Mouse (Mus musculus): ENCODE data around the gene Det1. TPM values are rescaled to one million over a fixed set of nuclear protein-coding genes. Genes with fewer than 3 reads are reported as not detected.
A peak's percentile ranks its signal among the peaks of the same experiment; 100 is the strongest.

Gene Det1
- polyA plus RNA-seq, 1 experiment = 0.20 TPM

- Histone ChIP-seq H3K36me3 (ENCODE audit: control insufficient read depth) (peaks cover 68% of the 10 kb centered on the region), H3K27me3 (ENCODE audit: control insufficient read depth) (no peaks in the 10 kb centered on the region)
Measured at GRCm38 (mm10) chr7:78826682-78827385, 20.2 kb downstream of the Det1 start.

GRCm38 (mm10) chr7:78818336-78818735, 28.7 kb downstream of the Det1 start:
- Histone ChIP-seq H3K4me1 (ENCODE audit: control insufficient read depth) (peaks cover 9% of the 10 kb centered on the region), H3K27me3 (ENCODE audit: control insufficient read depth) (no peaks in the 10 kb centered on the region), H3K36me3 (ENCODE audit: control insufficient read depth) (peaks cover 10% of the 10 kb centered on the region), H3K4me3 (replicated peaks) (no peak overlapping the region), H3K9me3 (ENCODE audit: control insufficient read depth, low read length) (no peaks in the 10 kb centered on the region)
- TF ChIP-seq GATA1 (IDR thresholded peaks at IDR 0.05; ENCODE audit: low read length) (no peak), TAL1 (IDR thresholded peaks at IDR 0.05; ENCODE audit: low read length) (no peak)

More at GRCm38 (mm10) chr7:78826682-78827385, 20.2 kb downstream of the Det1 start:
- no peak overlapping the region for H3K4me3 ChIP-seq (replicated peaks)
- no peaks in the 10 kb centered on the region for H3K9me3 ChIP-seq (ENCODE audit: control insufficient read depth, low read length)
- no peaks in the 10 kb centered on the region for H3K4me1 ChIP-seq (ENCODE audit: control insufficient read depth)
- TF ChIP-seq GATA1 (IDR thresholded peaks at IDR 0.05; ENCODE audit: low read length) (no peak), TAL1 (IDR thresholded peaks at IDR 0.05; ENCODE audit: low read length) (no peak)

GRCm38 (mm10) chr7:78814766-78815165, 32.3 kb downstream of the Det1 start:
- H3K9me3 ChIP-seq (ENCODE audit: control insufficient read depth, low read length) = no peaks in the 10 kb centered on the region
- H3K4me3 ChIP-seq (replicated peaks) = no peak overlapping the region
- H3K4me1 ChIP-seq (ENCODE audit: control insufficient read depth) = peaks cover 9% of the 10 kb centered on the region
- no peaks in the 10 kb centered on the region for H3K36me3 ChIP-seq (ENCODE audit: control insufficient read depth)
- TF ChIP-seq GATA1 (IDR thresholded peaks at IDR 0.05; ENCODE audit: low read length) = no peak
- TF ChIP-seq TAL1 (IDR thresholded peaks at IDR 0.05; ENCODE audit: low read length) = no peak
- no peaks in the 10 kb centered on the region for H3K27me3 ChIP-seq (ENCODE audit: control insufficient read depth)

- Histone ChIP-seq H3K9me3 (ENCODE audit: control insufficient read depth, low read length) (no peaks in the 10 kb centered on the region), H3K36me3 (ENCODE audit: control insufficient read depth) (no peaks in the 10 kb centered on the region), H3K4me1 (ENCODE audit: control insufficient read depth) (peaks cover 12% of the 10 kb centered on the region), H3K4me3 (replicated peaks) (no peak overlapping the region), H3K27me3 (ENCODE audit: control insufficient read depth) (no peaks in the 10 kb centered on the region)
- no peak for TF ChIP-seq TAL1 (IDR thresholded peaks at IDR 0.05; ENCODE audit: low read length)
- TF ChIP-seq GATA1 (IDR thresholded peaks at IDR 0.05; ENCODE audit: low read length) = no peak
Measured at GRCm38 (mm10) chr7:78813791-78814190, 33.3 kb downstream of the Det1 start.

GRCm38 (mm10) chr7:78807192-78807591, 39.9 kb downstream of the Det1 start:
- Histone ChIP-seq H3K36me3 (ENCODE audit: control insufficient read depth) (no peaks in the 10 kb centered on the region), H3K4me1 (ENCODE audit: control insufficient read depth) (peaks cover 15% of the 10 kb centered on the region)
- TF ChIP-seq TAL1 (IDR thresholded peaks at IDR 0.05; ENCODE audit: low read length) = no peak
- no peak for TF ChIP-seq GATA1 (IDR thresholded peaks at IDR 0.05; ENCODE audit: low read length)

GRCm38 (mm10) chr7:78803841-78804240, 43.2 kb downstream of the Det1 start:
- no peaks in the 10 kb centered on the region for H3K36me3 ChIP-seq (ENCODE audit: control insufficient read depth)
- peaks cover 46% of the 10 kb centered on the region for H3K4me1 ChIP-seq (ENCODE audit: control insufficient read depth)
- TF ChIP-seq GATA1 (IDR thresholded peaks at IDR 0.05; ENCODE audit: low read length) = no peak
- no peak for TF ChIP-seq TAL1 (IDR thresholded peaks at IDR 0.05; ENCODE audit: low read length)
- H3K4me3 ChIP-seq (replicated peaks) = no peak overlapping the region
- no peaks in the 10 kb centered on the region for H3K9me3 ChIP-seq (ENCODE audit: control insufficient read depth, low read length)
- H3K27me3 ChIP-seq (ENCODE audit: control insufficient read depth) = no peaks in the 10 kb centered on the region

More at GRCm38 (mm10) chr7:78807192-78807591, 39.9 kb downstream of the Det1 start:
- H3K4me3 ChIP-seq (replicated peaks) = no peak overlapping the region
- H3K27me3 ChIP-seq (ENCODE audit: control insufficient read depth) = no peaks in the 10 kb centered on the region
- no peaks in the 10 kb centered on the region for H3K9me3 ChIP-seq (ENCODE audit: control insufficient read depth, low read length)

GRCm38 (mm10) chr7:78799730-78800496, 47.1 kb downstream of the Det1 start:
- Histone ChIP-seq H3K9me3 (ENCODE audit: control insufficient read depth, low read length) (no peaks in the 10 kb centered on the region), H3K27me3 (ENCODE audit: control insufficient read depth) (no peaks in the 10 kb centered on the region), H3K4me3 (replicated peaks) (peak overlapping the region; percentile 47), H3K4me1 (ENCODE audit: control insufficient read depth) (peaks cover 84% of the 10 kb centered on the region), H3K36me3 (ENCODE audit: control insufficient read depth) (peaks cover 6% of the 10 kb centered on the region)
- peak; percentile 54; the same call in 2 of the 3 replicates for TF ChIP-seq TAL1 (IDR thresholded peaks at IDR 0.05; ENCODE audit: low read length)
- TF ChIP-seq GATA1 (IDR thresholded peaks at IDR 0.05; ENCODE audit: low read length) = peak; percentile 57; the same call in 1 of the 2 replicates

GRCm38 (mm10) chr7:78797843-78798455, 49.1 kb downstream of the Det1 start:
- H3K27me3 ChIP-seq (ENCODE audit: control insufficient read depth) = no peaks in the 10 kb centered on the region
- peaks cover 88% of the 10 kb centered on the region for H3K4me1 ChIP-seq (ENCODE audit: control insufficient read depth)
- TF ChIP-seq TAL1 (IDR thresholded peaks at IDR 0.05; ENCODE audit: low read length) = no peak
- no peak for TF ChIP-seq GATA1 (IDR thresholded peaks at IDR 0.05; ENCODE audit: low read length)
- no peak overlapping the region for H3K4me3 ChIP-seq (replicated peaks)
- no peaks in the 10 kb centered on the region for H3K9me3 ChIP-seq (ENCODE audit: control insufficient read depth, low read length)
- H3K36me3 ChIP-seq (ENCODE audit: control insufficient read depth) = peaks cover 22% of the 10 kb centered on the region

- H3K9me3 ChIP-seq (ENCODE audit: control insufficient read depth, low read length) = no peaks in the 10 kb centered on the region
- H3K4me3 ChIP-seq (replicated peaks) = no peak overlapping the region
- H3K27me3 ChIP-seq (ENCODE audit: control insufficient read depth) = no peaks in the 10 kb centered on the region
- H3K36me3 ChIP-seq (ENCODE audit: control insufficient read depth) = peaks cover 36% of the 10 kb centered on the region
- TF ChIP-seq TAL1 (IDR thresholded peaks at IDR 0.05; ENCODE audit: low read length) = no peak
- no peak for TF ChIP-seq GATA1 (IDR thresholded peaks at IDR 0.05; ENCODE audit: low read length)
- H3K4me1 ChIP-seq (ENCODE audit: control insufficient read depth) = peaks cover 84% of the 10 kb centered on the region
Measured at GRCm38 (mm10) chr7:78796624-78797023, 50.4 kb downstream of the Det1 start.

All from erythroblast, embryonic 14.5 days (primary cell).